Mouse (Mus musculus): ENCODE measurements around the gene Ccdc93. TPM values are rescaled to one million over a fixed set of nuclear protein-coding genes. Genes with fewer than 3 reads are reported as not detected.

Ccdc93 gene
- polyA plus RNA-seq, 1 experiment = 4.5 TPM

- H3K27ac ChIP-seq (replicated peaks; ENCODE audit: low read depth, low read length) = no peak overlapping the region
- no peaks in the 10 kb centered on the region for H3K4me1 ChIP-seq (ENCODE audit: control insufficient read depth, insufficient read depth, insufficient read length, low read length)
- no peak overlapping the region for H3K4me3 ChIP-seq (ENCODE audit: insufficient read depth, low read depth, low read length)
Measured at GRCm38 (mm10) chr1:121419569-121420265, 11.1 kb upstream of the Ccdc93 start.

DNA sequence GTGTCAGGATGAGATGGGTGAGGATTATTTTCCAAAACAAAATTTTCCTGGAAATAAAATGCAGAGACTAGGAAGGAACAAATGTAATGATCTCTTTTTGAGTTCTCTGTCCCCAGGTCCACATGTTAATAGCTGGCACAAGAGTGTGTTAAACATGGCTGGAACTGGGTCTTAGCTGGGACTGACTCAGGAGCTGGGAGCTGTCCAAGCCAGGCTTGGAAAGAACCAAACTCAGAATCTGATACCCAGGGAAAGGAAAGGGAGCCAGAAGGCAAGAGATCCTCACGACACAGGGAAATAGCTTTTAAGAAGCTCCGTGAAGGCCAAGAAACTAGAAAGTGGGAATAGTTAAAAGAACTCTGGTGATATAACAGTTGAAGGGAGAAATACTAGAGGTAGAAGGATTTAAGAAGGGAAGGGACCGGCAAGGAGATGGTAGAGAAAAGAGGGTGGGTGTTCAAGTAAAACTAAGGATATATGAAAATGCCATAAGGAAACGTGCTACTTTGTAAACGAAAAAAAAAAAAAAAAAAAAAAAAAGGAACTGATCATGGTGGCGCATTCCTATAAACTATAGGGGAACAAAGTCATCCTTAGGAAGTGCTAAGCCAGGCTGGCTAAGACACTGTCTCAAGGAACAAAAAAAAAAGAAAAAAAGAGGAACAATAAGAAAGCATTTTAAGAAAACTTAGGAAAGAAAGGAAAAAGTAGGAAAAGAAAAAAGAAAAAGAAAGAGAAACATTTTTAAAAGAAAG lies 489 bp upstream of the Ccdc93 start:
- Histone ChIP-seq H3K4me1 (ENCODE audit: control insufficient read depth, insufficient read depth, insufficient read length, low read length) (no peaks in the 10 kb centered on the region; the same call in 1 of the 2 replicates), H3K4me3 (ENCODE audit: insufficient read depth, low read depth, low read length) (peak overlapping the region; percentile 91; the same call in 1 of the 2 replicates), H3K27ac (replicated peaks; ENCODE audit: low read depth, low read length) (no peak overlapping the region)

DNA sequence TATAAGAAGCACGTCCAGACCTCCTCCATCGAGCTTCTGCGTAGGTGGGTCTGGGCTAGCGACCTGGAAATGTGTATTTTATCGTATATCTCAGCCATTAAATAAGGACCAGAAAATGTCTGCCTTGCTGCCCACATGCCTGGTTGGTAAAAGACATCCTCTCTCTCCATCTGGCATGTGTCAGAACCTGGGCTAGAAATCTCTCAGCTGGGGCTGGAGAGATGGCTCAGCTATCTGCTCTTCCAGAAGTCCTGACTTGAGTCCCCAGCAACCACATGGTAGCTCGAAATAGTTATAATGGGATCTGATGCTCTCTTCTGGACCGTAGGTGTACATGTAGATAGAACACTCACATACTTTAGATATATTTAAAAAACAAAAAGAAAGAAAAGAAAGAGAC lies 5.1 kb downstream of the Ccdc93 start:
- no peaks in the 10 kb centered on the region; the same call in 1 of the 2 replicates for H3K4me1 ChIP-seq (ENCODE audit: control insufficient read depth, insufficient read depth, insufficient read length, low read length)
- H3K27ac ChIP-seq (replicated peaks; ENCODE audit: low read depth, low read length) = no peak overlapping the region
- H3K4me3 ChIP-seq (ENCODE audit: insufficient read depth, low read depth, low read length) = no peak overlapping the region

- Histone ChIP-seq H3K4me1 (ENCODE audit: control insufficient read depth, insufficient read depth, insufficient read length, low read length) (no peaks in the 10 kb centered on the region), H3K27ac (replicated peaks; ENCODE audit: low read depth, low read length) (no peak overlapping the region), H3K4me3 (ENCODE audit: insufficient read depth, low read depth, low read length) (no peak overlapping the region)
Measured at GRCm38 (mm10) chr1:121440535-121441381, 9.9 kb downstream of the Ccdc93 start.

- H3K4me3 ChIP-seq (ENCODE audit: insufficient read depth, low read depth, low read length) = no peak overlapping the region
- H3K4me1 ChIP-seq (ENCODE audit: control insufficient read depth, insufficient read depth, insufficient read length, low read length) = no peaks in the 10 kb centered on the region
- no peak overlapping the region for H3K27ac ChIP-seq (replicated peaks; ENCODE audit: low read depth, low read length)
Measured at GRCm38 (mm10) chr1:121444147-121444546, 13.3 kb downstream of the Ccdc93 start.

DNA sequence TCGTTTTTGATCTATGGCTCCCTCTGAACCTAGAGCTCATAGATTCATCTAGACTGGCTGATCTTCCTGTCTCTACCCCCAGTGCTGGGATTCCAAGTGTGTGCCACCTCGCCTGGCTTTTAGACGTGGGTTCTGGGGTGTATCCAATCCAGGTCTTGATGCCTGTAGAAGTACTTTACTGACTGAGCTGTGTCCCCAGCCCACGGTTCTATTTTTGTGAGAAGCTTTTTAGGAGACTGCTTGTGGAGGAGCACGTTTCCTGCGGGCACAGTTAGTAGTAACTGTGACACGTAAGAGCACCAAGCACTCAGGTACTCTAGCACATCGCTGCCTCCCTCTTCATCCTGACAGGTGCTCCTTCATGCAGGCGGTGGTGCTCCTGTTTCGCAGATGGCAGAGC lies 16.4 kb downstream of the Ccdc93 start:
- Histone ChIP-seq H3K4me3 (ENCODE audit: insufficient read depth, low read depth, low read length) (no peak overlapping the region), H3K27ac (replicated peaks; ENCODE audit: low read depth, low read length) (no peak overlapping the region), H3K4me1 (ENCODE audit: control insufficient read depth, insufficient read depth, insufficient read length, low read length) (no peaks in the 10 kb centered on the region)

DNA sequence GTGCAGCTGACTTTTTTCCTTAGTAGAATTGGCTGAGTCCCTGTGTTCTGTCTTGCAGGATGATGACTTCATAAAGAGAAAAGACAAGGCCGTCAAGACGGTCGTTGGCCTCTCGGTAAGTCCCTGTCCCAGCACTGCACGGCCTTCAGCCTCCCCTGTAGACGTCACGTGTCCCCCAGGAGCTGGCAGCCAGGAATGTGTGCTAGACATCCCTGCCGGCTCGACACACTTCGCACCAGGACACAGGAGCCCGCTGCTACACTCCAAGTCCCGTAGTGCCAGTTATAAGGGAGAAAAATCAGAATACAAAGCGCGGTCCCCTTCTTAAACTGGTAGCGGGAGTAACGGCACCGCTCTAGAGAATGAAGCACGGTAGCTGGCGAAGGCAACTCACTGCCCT lies 17.3 kb downstream of the Ccdc93 start:
- H3K27ac ChIP-seq (replicated peaks; ENCODE audit: low read depth, low read length) = no peak overlapping the region
- H3K4me3 ChIP-seq (ENCODE audit: insufficient read depth, low read depth, low read length) = no peak overlapping the region
- H3K4me1 ChIP-seq (ENCODE audit: control insufficient read depth, insufficient read depth, insufficient read length, low read length) = no peaks in the 10 kb centered on the region

GRCm38 (mm10) chr1:121451009-121451408 lies 20.2 kb downstream of the Ccdc93 start:
- H3K27ac ChIP-seq (replicated peaks; ENCODE audit: low read depth, low read length) = no peak overlapping the region
- H3K4me3 ChIP-seq (ENCODE audit: insufficient read depth, low read depth, low read length) = no peak overlapping the region
- no peaks in the 10 kb centered on the region for H3K4me1 ChIP-seq (ENCODE audit: control insufficient read depth, insufficient read depth, insufficient read length, low read length)

GRCm38 (mm10) chr1:121452498-121452897 lies 21.6 kb downstream of the Ccdc93 start:
- Histone ChIP-seq H3K4me3 (ENCODE audit: insufficient read depth, low read depth, low read length) (no peak overlapping the region), H3K4me1 (ENCODE audit: control insufficient read depth, insufficient read depth, insufficient read length, low read length) (no peaks in the 10 kb centered on the region), H3K27ac (replicated peaks; ENCODE audit: low read depth, low read length) (no peak overlapping the region)

GRCm38 (mm10) chr1:121453053-121453452 lies 22.2 kb downstream of the Ccdc93 start:
- no peak overlapping the region for H3K27ac ChIP-seq (replicated peaks; ENCODE audit: low read depth, low read length)
- H3K4me1 ChIP-seq (ENCODE audit: control insufficient read depth, insufficient read depth, insufficient read length, low read length) = no peaks in the 10 kb centered on the region
- H3K4me3 ChIP-seq (ENCODE audit: insufficient read depth, low read depth, low read length) = no peak overlapping the region

DNA sequence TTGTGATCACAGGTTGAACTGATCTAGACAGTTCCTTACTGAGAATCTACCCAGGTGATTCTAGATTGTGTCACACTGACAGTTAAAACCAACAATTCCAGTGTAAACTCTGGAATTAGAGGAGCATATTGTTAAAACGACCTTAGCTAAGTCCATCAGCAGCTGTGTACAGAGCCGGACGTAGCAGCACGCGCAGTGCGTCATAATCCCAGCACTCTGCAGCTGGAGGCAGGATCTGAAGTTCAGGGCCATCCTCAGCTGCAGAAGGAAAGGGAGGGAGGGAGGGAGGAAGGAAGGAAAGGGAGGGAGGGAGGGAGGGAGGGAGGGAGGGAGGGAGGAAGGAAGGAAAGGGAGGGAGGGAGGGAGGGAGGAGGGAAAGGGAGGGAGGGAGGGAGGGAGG lies 24.1 kb downstream of the Ccdc93 start:
- H3K4me3 ChIP-seq (ENCODE audit: insufficient read depth, low read depth, low read length) = no peak overlapping the region
- H3K27ac ChIP-seq (replicated peaks; ENCODE audit: low read depth, low read length) = no peak overlapping the region
- H3K4me1 ChIP-seq (ENCODE audit: control insufficient read depth, insufficient read depth, insufficient read length, low read length) = no peaks in the 10 kb centered on the region

GRCm38 (mm10) chr1:121460077-121460476 lies 29.2 kb downstream of the Ccdc93 start:
- Histone ChIP-seq H3K4me1 (ENCODE audit: control insufficient read depth, insufficient read depth, insufficient read length, low read length) (no peaks in the 10 kb centered on the region), H3K27ac (replicated peaks; ENCODE audit: low read depth, low read length) (no peak overlapping the region), H3K4me3 (ENCODE audit: insufficient read depth, low read depth, low read length) (no peak overlapping the region)

DNA sequence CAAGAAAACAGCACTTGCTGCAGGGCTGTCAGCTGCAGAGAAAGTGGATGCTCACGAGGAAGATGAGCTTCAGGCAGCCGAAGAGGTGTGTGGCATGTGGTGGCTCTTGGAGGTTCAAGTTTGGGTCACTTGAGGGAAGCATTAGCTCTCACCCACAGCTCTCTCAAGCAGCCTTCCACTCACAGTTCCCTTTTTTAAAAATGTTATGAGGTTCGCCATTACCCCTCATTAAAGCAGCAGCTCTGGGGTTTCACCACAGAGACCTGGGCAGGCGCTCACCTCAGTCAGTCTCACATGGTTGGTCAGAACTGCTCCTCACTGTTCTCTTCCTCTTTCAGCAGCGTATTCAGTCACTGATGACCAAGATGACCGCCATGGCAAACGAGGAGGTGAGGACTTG lies 31.0 kb downstream of the Ccdc93 start:
- Histone ChIP-seq H3K4me3 (ENCODE audit: insufficient read depth, low read depth, low read length) (no peak overlapping the region), H3K27ac (replicated peaks; ENCODE audit: low read depth, low read length) (no peak overlapping the region), H3K4me1 (ENCODE audit: control insufficient read depth, insufficient read depth, insufficient read length, low read length) (no peaks in the 10 kb centered on the region)

- H3K4me1 ChIP-seq (ENCODE audit: control insufficient read depth, insufficient read depth, insufficient read length, low read length) = no peaks in the 10 kb centered on the region
- H3K4me3 ChIP-seq (ENCODE audit: insufficient read depth, low read depth, low read length) = no peak overlapping the region
- H3K27ac ChIP-seq (replicated peaks; ENCODE audit: low read depth, low read length) = no peak overlapping the region
Measured at GRCm38 (mm10) chr1:121462643-121463042, 31.8 kb downstream of the Ccdc93 start.

GRCm38 (mm10) chr1:121463806-121464205 lies 33.0 kb downstream of the Ccdc93 start:
- Histone ChIP-seq H3K27ac (replicated peaks; ENCODE audit: low read depth, low read length) (peak overlapping the region; percentile 14; the same call in 1 of the 2 replicates), H3K4me3 (ENCODE audit: insufficient read depth, low read depth, low read length) (no peak overlapping the region), H3K4me1 (ENCODE audit: control insufficient read depth, insufficient read depth, insufficient read length, low read length) (no peaks in the 10 kb centered on the region)

All from brown adipose tissue, adult 24 weeks (tissue).